Mouse (Mus musculus) cerebellum, adult 2 months (tissue): ENCODE measurements around the gene Dlgap4.
A peak's percentile ranks its signal among the peaks of the same experiment; 100 is the strongest.

Experiments
- CTCF ChIP-seq: fragments of 200-500 bp; IDR thresholded peaks from 2 replicates; pipeline ENCODE4 v1.5.1; 2011; ENCODE audit warnings: low read depth, mild to moderate bottlenecking, control low read depth, low read length, moderate library complexity, borderline replicate concordance; ENCODE audit not compliant: insufficient read depth
- POLR2A ChIP-seq: fragments of 200-500 bp; IDR thresholded peaks from 2 replicates; pipeline ENCODE4 v1.6.1; 2011; ENCODE audit warnings: low read length, control low read depth, borderline replicate concordance; ENCODE audit not compliant: insufficient read depth

DNA sequence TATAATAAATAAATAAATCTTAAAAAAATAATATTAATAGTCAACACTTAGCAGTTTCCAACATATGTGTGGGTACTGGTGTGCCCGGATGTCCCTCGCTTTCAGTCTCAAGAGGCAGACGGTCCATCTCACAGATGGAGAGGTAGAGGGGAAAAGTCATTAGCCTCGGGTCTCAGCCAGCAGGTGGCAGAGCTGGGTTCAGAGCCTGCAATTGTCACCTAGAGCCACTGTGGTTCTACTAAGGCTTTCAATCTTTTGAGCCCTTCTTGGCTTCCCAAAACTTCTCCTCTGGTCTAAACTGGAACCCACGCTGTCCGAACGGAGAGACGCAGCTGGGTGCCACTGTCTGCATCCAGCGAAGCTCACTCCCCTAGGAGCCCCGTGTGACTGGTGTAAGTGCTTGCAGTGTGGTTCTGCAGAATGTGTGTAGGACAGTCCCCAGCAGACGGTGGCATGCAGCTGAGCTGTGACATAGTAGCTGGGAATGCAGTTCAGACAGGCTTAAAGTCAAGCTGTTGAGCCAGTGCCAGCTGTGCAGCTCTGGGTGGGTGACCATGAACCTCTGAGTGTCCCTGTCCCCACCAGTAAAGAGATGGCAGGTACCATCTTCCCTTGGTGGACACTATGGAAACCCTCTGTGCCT is 29.2 kb upstream of the Dlgap4 start:
- no peak for TF ChIP-seq POLR2A
- peak; percentile 69 for TF ChIP-seq CTCF
